Mouse (Mus musculus) bone marrow macrophage, adult 2 months (primary cell): ENCODE results near the gene Prn.

ENCODE experiments used
- CTCF ChIP-seq: IDR thresholded peaks from 2 replicates; pipeline ENCODE4 v1.5.1; 2012; ENCODE audit warnings: low read depth, mild to moderate bottlenecking, low read length, moderate library complexity
- POLR2A ChIP-seq: IDR thresholded peaks from 2 replicates; pipeline ENCODE4 v1.6.1; 2012; ENCODE audit warnings: mild to moderate bottlenecking, low read depth, low read length, borderline replicate concordance

- TF ChIP-seq CTCF (no peak), POLR2A (no peak)
Measured at GRCm38 (mm10) chr2:131970597-131970996, 60.8 kb downstream of the Prn start.
